Mouse (Mus musculus) stomach, postnatal 0 days (tissue): ENCODE results near the gene Exoc8.

Experiments
- CTCF ChIP-seq: IDR thresholded peaks from 2 replicates; pipeline ENCODE4 v1.5.1; 2016; ENCODE audit warnings: antibody characterized with exemption, low read depth, mild to moderate bottlenecking, moderate library complexity
- EP300 ChIP-seq: optimal IDR thresholded peaks from 2 replicates; pipeline ENCODE3; 2016; ENCODE audit warnings: antibody characterized with exemption

DNA sequence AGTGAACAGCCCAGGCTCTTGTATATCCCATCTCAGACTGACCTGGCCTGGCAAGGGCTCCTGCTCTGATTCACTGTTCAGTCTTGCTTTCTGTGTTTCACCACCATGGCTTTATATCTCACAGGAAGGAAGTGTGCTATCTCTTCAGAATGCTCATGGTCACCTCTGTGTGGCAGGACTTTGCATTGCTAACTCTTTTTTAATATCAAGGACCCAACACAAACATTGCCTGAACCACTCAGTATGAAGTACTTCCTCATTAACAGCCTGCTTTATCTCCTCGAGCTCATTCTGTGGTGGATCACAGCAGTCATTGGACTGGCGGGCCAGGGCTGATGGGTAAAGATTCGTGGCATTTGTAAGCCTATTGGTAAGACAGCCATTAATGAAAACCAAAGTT is 30.8 kb downstream of the Exoc8 start:
- TF ChIP-seq CTCF = no peak
- TF ChIP-seq EP300 = no peak
